Mouse (Mus musculus) stomach, postnatal 0 days (tissue): Measurements from ENCODE around the gene Cdk8. TPM values are rescaled to one million over a fixed set of nuclear protein-coding genes. Genes with fewer than 3 reads are reported as not detected.

Source experiments
- ATAC-seq: fragments of 200-750 bp; cut with Nextera tagmentation; 2 replicates; pipeline ENCODE4 v1.8.0; 2017; ENCODE audit not compliant: low FRiP score, low TSS enrichment
- DNase-seq: peaks from one replicate; pipeline ENCODE4 v3.0.0-alpha.2; 2016; ENCODE audit warnings: low spot score
- H3K27ac ChIP-seq: fragments of 300-500 bp; sonication (generic); replicated peaks from 2 replicates; pipeline ENCODE4 v1.5.1; 2014; ENCODE audit warnings: mild to moderate bottlenecking, control low read depth
- H3K27me3 ChIP-seq: fragments of 300-500 bp; sonication (generic); 2 replicates; pipeline ENCODE4 v1.6.1; 2014; ENCODE audit warnings: low read length; ENCODE audit not compliant: control insufficient read depth, insufficient read depth
- H3K36me3 ChIP-seq: fragments of 300-500 bp; sonication (generic); 2 replicates; pipeline ENCODE4 v1.6.1; 2014; ENCODE audit warnings: low read length, mixed read lengths; ENCODE audit not compliant: control insufficient read depth, insufficient read depth
- H3K4me1 ChIP-seq: fragments of 300-500 bp; sonication (generic); replicated peaks from 2 replicates; pipeline ENCODE4 v1.6.1; 2014; ENCODE audit warnings: antibody characterized with exemption; ENCODE audit not compliant: control insufficient read depth, insufficient read depth
- H3K4me2 ChIP-seq: fragments of 300-500 bp; sonication (generic); replicated peaks from 2 replicates; pipeline ENCODE4 v1.6.1; 2014; ENCODE audit warnings: low read depth, mild to moderate bottlenecking, control low read depth, moderate library complexity
- H3K4me3 ChIP-seq: fragments of 300-500 bp; sonication (generic); 2 replicates; pipeline ENCODE4 v1.5.1; 2014; ENCODE audit warnings: low read depth, low read length, control low read depth
- H3K9ac ChIP-seq: fragments of 300-500 bp; sonication (generic); 2 replicates; pipeline ENCODE4 v1.6.1; 2014; ENCODE audit warnings: mild to moderate bottlenecking, low read length, control low read depth, mixed read lengths
- H3K9me3 ChIP-seq: fragments of 300-500 bp; sonication (generic); 2 replicates; pipeline ENCODE4 v1.6.1; 2016; ENCODE audit warnings: low read length; ENCODE audit not compliant: control insufficient read depth
- CTCF ChIP-seq: IDR thresholded peaks from 2 replicates; pipeline ENCODE4 v1.5.1; 2016; ENCODE audit warnings: antibody characterized with exemption, low read depth, mild to moderate bottlenecking, moderate library complexity
- EP300 ChIP-seq: optimal IDR thresholded peaks from 2 replicates; pipeline ENCODE3; 2016; ENCODE audit warnings: antibody characterized with exemption
- WGBS: fragments of 180-500 bp; shearing (Covaris S2); extraction: QIAGEN DNeasy Blood & Tissue Kit; methylation state at CpG from one replicate; pipeline ENCODE4 v1.1.7; 2014; 5-methylcytosine and 5-hydroxymethylcytosine counted together
- polyA plus RNA-seq: library from polyadenylated mRNA; unstranded; fragments of >200 nt; fragmentation: Nextera tagmentation; extraction: Ambion mirVana; gene quantifications from 2 replicates; pipeline ENCODE4 v1.2.1, GENCODE M21; 2015

Cdk8 gene
- polyA plus RNA-seq, 1 experiment from 2014 or later, result 12.2 TPM

DNA sequence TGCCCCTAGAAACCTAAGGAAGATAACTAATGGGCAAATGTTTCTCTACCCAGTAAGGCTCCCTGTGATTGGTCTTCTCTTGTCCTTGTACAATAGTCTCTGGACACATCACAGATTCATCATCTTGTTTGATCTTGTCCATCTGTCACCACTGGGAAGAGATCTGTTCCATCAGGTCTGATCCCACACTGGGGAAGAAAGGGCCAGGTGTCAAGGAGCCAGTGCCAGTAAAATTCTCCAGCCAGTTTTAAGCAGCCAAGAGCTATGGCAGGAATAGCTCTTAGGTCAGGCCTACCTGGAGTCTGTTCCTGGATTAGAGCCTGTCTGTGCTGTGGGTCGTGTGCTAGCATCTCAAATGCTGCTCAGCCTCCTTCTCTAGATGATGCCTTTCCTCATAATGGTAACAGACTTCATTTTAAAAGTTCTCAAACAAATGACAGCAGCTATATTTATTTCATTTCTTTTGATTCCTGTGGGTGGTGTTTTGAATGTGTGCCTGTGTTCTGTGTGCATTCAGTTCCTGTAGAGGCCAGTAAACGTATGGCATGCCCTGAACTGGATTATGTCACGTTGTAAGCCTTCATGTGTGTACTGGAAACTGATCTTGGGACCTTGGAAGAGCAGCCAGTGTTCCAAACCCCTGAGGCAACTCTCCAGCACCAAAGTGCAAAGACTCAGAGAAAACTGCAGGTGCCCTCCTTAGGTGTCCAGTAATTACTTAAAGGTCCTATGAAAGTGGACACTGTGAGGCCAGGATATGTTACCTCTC lies 40.3 kb upstream of the Cdk8 start:
- Histone ChIP-seq H3K9ac (no peak overlapping the region), H3K27me3 (no peaks in the 10 kb centered on the region), H3K27ac (no peak overlapping the region), H3K36me3 (no peaks in the 10 kb centered on the region), H3K4me2 (no peak overlapping the region), H3K9me3 (no peaks in the 10 kb centered on the region), H3K4me1 (no peaks in the 10 kb centered on the region), H3K4me3 (no peak overlapping the region)
- ATAC-seq (no peak), DNase-seq (no peak)
- WGBS, result 49% methylated on average over 3 of the region's 3 CpGs
- TF ChIP-seq EP300 (no peak), CTCF (no peak)

DNA sequence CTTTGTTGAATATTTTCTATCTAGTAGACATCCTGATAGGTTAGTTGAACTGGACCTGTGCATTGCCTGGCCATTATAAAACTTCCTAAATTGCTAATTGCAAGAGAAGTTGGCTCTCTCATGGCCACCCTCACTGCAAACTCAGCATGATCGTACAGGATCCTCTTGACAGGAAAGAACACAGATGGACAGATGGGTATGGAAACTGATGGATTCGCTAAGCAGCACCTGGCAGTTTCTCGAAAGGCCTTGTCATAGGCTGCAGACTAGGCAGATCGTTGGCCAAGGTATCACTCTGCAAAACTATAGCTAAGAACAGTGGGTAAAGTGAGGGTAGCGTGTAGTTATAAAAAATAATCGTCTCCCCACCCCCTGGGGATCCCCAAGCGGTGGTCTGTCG lies 37.7 kb upstream of the Cdk8 start:
- 87% methylated on average over 8 of the region's 8 CpGs for WGBS

DNA sequence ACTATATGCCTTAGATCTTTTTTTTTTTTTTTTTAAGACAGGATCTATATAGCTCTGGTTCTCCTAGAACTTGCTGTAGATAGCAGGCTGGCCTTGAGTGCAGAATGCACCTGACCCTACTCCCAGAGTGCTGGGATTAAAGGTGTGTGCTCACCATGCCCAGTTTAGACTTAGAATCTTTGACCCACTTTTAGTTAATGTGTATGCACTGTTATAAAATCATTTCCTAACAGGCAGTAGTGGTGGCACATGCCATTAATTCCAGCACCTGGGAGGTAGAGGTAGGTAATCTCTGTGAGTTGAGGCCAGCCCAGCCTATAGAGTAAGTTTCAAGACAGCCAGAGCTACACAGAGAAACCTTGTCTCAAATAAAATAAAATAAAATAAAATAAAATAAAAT lies 32.0 kb upstream of the Cdk8 start:
- Histone ChIP-seq H3K27ac (no peak overlapping the region), H3K27me3 (no peaks in the 10 kb centered on the region), H3K9me3 (no peaks in the 10 kb centered on the region), H3K9ac (no peak overlapping the region), H3K4me1 (no peaks in the 10 kb centered on the region), H3K36me3 (peaks cover 4% of the 10 kb centered on the region; the same call in 1 of the 2 replicates), H3K4me2 (no peak overlapping the region), H3K4me3 (no peak overlapping the region)
- DNase-seq, result no peak
- TF ChIP-seq CTCF (no peak), EP300 (no peak)
- no peak for ATAC-seq

More for the DNA sequence above, 37.7 kb upstream of the Cdk8 start:
- H3K4me3 ChIP-seq, result no peak overlapping the region
- H3K9me3 ChIP-seq, result no peaks in the 10 kb centered on the region
- no peak overlapping the region for H3K9ac ChIP-seq
- no peaks in the 10 kb centered on the region for H3K36me3 ChIP-seq
- ATAC-seq, result no peak
- DNase-seq, result no peak
- no peaks in the 10 kb centered on the region for H3K4me1 ChIP-seq
- H3K4me2 ChIP-seq, result no peak overlapping the region
- no peaks in the 10 kb centered on the region for H3K27me3 ChIP-seq
- H3K27ac ChIP-seq, result no peak overlapping the region
- TF ChIP-seq CTCF, result no peak
- no peak for TF ChIP-seq EP300

DNA sequence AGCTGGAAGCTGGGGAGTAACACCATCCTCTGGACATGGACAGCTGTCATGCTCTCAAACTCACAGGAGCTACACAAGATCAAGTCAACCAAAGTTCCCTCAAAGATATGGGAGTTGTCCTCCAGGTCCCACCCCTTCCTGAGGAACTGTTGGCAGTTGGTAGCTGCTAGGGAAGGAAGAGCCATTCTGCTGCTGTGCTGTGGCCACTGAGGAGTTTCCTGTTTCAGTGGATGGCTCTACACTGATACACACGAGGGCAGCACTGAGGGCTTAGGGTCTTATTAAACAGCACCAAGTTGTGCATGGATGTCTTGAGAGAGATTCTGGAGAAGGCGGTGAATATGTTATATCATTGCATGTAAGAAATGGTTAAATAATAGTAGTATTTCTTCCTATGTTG lies 31.5 kb upstream of the Cdk8 start:
- no peak for ATAC-seq
- H3K27ac ChIP-seq, result no peak overlapping the region
- H3K4me1 ChIP-seq, result no peaks in the 10 kb centered on the region

DNA sequence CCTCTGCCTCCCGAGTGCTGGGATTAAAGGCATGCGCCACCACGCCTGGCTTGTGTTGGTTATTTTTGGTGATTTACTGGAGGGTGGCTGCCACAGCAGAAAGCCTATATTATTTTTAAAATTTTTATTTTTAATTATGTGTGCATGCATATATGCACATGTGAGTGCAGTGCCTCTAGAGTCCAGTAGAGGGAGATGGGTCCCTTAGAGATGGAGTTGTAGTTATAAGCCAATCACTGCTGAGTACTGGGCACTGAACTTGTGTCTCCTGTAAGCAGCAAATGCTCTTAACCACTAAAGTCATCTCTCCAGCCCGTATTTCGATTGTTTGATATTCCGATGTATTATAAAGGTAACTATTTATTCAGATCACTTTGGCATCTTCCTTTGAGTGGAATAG lies 30.4 kb upstream of the Cdk8 start:
- no peak for DNase-seq
- H3K4me2 ChIP-seq, result no peak overlapping the region
- H3K36me3 ChIP-seq, result peaks cover 11% of the 10 kb centered on the region; the same call in 1 of the 2 replicates
- H3K9me3 ChIP-seq, result no peaks in the 10 kb centered on the region
- no peak overlapping the region for H3K4me3 ChIP-seq
- H3K27ac ChIP-seq, result no peak overlapping the region
- ATAC-seq, result no peak
- no peak overlapping the region for H3K9ac ChIP-seq
- no peaks in the 10 kb centered on the region for H3K4me1 ChIP-seq
- 95% methylated on average over 6 of the region's 6 CpGs for WGBS
- TF ChIP-seq CTCF (0 out of 2 replicates have a peak, but pooled peaks have one; percentile 34), EP300 (no peak)
- no peaks in the 10 kb centered on the region for H3K27me3 ChIP-seq

More for the DNA sequence above, 31.5 kb upstream of the Cdk8 start:
- no peak overlapping the region for H3K4me2 ChIP-seq
- H3K27me3 ChIP-seq, result no peaks in the 10 kb centered on the region
- H3K36me3 ChIP-seq, result peaks cover 4% of the 10 kb centered on the region; the same call in 1 of the 2 replicates
- H3K9me3 ChIP-seq, result no peaks in the 10 kb centered on the region
- WGBS, result 80% methylated on average over 2 of the region's 2 CpGs
- TF ChIP-seq CTCF (peak; percentile 25; the same call in 1 of the 2 replicates), EP300 (no peak)
- H3K9ac ChIP-seq, result no peak overlapping the region
- no peak for DNase-seq
- no peak overlapping the region for H3K4me3 ChIP-seq

DNA sequence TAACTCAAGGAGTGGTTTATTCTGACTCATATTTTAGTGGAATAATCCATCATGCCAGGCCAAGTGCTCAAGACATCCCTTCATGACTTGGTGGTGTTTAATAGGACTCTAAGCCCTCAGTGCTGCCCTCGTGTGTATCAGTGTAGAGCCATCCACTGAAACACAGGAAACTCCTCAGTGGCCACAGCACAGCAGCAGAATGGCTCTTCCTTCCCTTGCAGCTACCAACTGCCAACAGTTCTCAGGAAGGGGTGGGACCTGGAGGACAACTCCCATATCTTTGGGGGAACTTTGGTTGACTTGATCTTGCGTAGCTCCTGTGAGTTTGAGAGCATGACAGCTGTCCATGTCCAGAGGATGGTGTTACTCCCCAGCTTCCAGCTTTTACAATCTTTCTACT lies 27.1 kb upstream of the Cdk8 start:
- Histone ChIP-seq H3K9ac (no peak overlapping the region), H3K4me2 (no peak overlapping the region), H3K27me3 (no peaks in the 10 kb centered on the region), H3K27ac (no peak overlapping the region), H3K4me3 (no peak overlapping the region), H3K9me3 (no peaks in the 10 kb centered on the region), H3K36me3 (peaks cover 26% of the 10 kb centered on the region), H3K4me1 (no peaks in the 10 kb centered on the region)
- no peak for TF ChIP-seq CTCF
- TF ChIP-seq EP300, result no peak
- 77% methylated on average over 2 of the region's 2 CpGs for WGBS
- no peak for ATAC-seq
- DNase-seq, result no peak
